Mouse (Mus musculus): Measurements from ENCODE around the gene Pla1a. TPM values are rescaled to one million over a fixed set of nuclear protein-coding genes. Genes with fewer than 3 reads are reported as not detected.

The Pla1a gene
- total and polyA plus RNA-seq, 2 experiments, result 55.2 to 82.1 TPM

GRCm38 (mm10) chr16:38445046-38445445, 12.1 kb upstream of the Pla1a start:
- Histone ChIP-seq H3K9ac (ENCODE audit: low read depth, low read length) (no peak overlapping the region), H3K27me3 (ENCODE audit: control insufficient read depth, insufficient read depth, low read length) (no peaks in the 10 kb centered on the region), H3K4me3 (ENCODE audit: insufficient read depth, low read depth, low read length) (no peak overlapping the region), H3K4me1 (ENCODE audit: control insufficient read depth, insufficient read depth, low read length) (no peaks in the 10 kb centered on the region), H3K79me2 (ENCODE audit: control insufficient read depth, insufficient read depth, low read length) (no peaks in the 10 kb centered on the region), H3K27ac (replicated peaks; ENCODE audit: insufficient read depth, low read depth, low read length) (no peak overlapping the region), H3K36me3 (ENCODE audit: control insufficient read depth, insufficient read depth, low read length) (peaks cover 2% of the 10 kb centered on the region; the same call in 1 of the 2 replicates)
- no peak for TF ChIP-seq CTCF (IDR thresholded peaks at IDR 0.05; ENCODE audit: low read depth, low read length)
- TF ChIP-seq POLR2A (IDR thresholded peaks at IDR 0.05; ENCODE audit: extremely low read depth, insufficient read depth, low read length), result no peak
- no peak for DNase-seq (ENCODE audit: extremely low read depth, low read depth, low spot score)
- 86% methylated on average over 1 of the region's 1 CpGs for WGBS

GRCm38 (mm10) chr16:38443721-38444464, 10.9 kb upstream of the Pla1a start:
- Histone ChIP-seq H3K4me1 (ENCODE audit: control insufficient read depth, insufficient read depth, low read length) (no peaks in the 10 kb centered on the region), H3K4me3 (ENCODE audit: insufficient read depth, low read depth, low read length) (no peak overlapping the region), H3K27me3 (ENCODE audit: control insufficient read depth, insufficient read depth, low read length) (no peaks in the 10 kb centered on the region), H3K36me3 (ENCODE audit: control insufficient read depth, insufficient read depth, low read length) (peaks cover 2% of the 10 kb centered on the region; the same call in 1 of the 2 replicates), H3K27ac (replicated peaks; ENCODE audit: insufficient read depth, low read depth, low read length) (no peak overlapping the region), H3K9ac (ENCODE audit: low read depth, low read length) (no peak overlapping the region), H3K79me2 (ENCODE audit: control insufficient read depth, insufficient read depth, low read length) (no peaks in the 10 kb centered on the region)
- DNase-seq (ENCODE audit: extremely low read depth, low read depth, low spot score), result no peak
- TF ChIP-seq POLR2A (IDR thresholded peaks at IDR 0.05; ENCODE audit: extremely low read depth, insufficient read depth, low read length), result no peak
- no peak for TF ChIP-seq CTCF (IDR thresholded peaks at IDR 0.05; ENCODE audit: low read depth, low read length)
- 97% methylated on average over 7 of the region's 7 CpGs for WGBS

GRCm38 (mm10) chr16:38442216-38442615, 9.3 kb upstream of the Pla1a start:
- 86% methylated on average over 8 of the region's 8 CpGs for WGBS
- DNase-seq (ENCODE audit: extremely low read depth, low read depth, low spot score), result no peak
- H3K4me1 ChIP-seq (ENCODE audit: control insufficient read depth, insufficient read depth, low read length), result no peaks in the 10 kb centered on the region
- H3K27ac ChIP-seq (replicated peaks; ENCODE audit: insufficient read depth, low read depth, low read length), result no peak overlapping the region
- TF ChIP-seq POLR2A (IDR thresholded peaks at IDR 0.05; ENCODE audit: extremely low read depth, insufficient read depth, low read length), result no peak
- TF ChIP-seq CTCF (IDR thresholded peaks at IDR 0.05; ENCODE audit: low read depth, low read length), result no peak
- H3K27me3 ChIP-seq (ENCODE audit: control insufficient read depth, insufficient read depth, low read length), result no peaks in the 10 kb centered on the region
- H3K79me2 ChIP-seq (ENCODE audit: control insufficient read depth, insufficient read depth, low read length), result no peaks in the 10 kb centered on the region
- no peak overlapping the region for H3K9ac ChIP-seq (ENCODE audit: low read depth, low read length)
- H3K4me3 ChIP-seq (ENCODE audit: insufficient read depth, low read depth, low read length), result no peak overlapping the region
- H3K36me3 ChIP-seq (ENCODE audit: control insufficient read depth, insufficient read depth, low read length), result peaks cover 2% of the 10 kb centered on the region; the same call in 1 of the 2 replicates

GRCm38 (mm10) chr16:38441611-38442010, 8.7 kb upstream of the Pla1a start:
- no peak for TF ChIP-seq POLR2A (IDR thresholded peaks at IDR 0.05; ENCODE audit: extremely low read depth, insufficient read depth, low read length)
- TF ChIP-seq CTCF (IDR thresholded peaks at IDR 0.05; ENCODE audit: low read depth, low read length), result no peak
- no peak overlapping the region for H3K4me3 ChIP-seq (ENCODE audit: insufficient read depth, low read depth, low read length)
- H3K27me3 ChIP-seq (ENCODE audit: control insufficient read depth, insufficient read depth, low read length), result no peaks in the 10 kb centered on the region
- H3K9ac ChIP-seq (ENCODE audit: low read depth, low read length), result no peak overlapping the region
- no peak overlapping the region for H3K27ac ChIP-seq (replicated peaks; ENCODE audit: insufficient read depth, low read depth, low read length)
- no peaks in the 10 kb centered on the region for H3K79me2 ChIP-seq (ENCODE audit: control insufficient read depth, insufficient read depth, low read length)
- WGBS, result 82% methylated on average over 5 of the region's 5 CpGs
- DNase-seq (ENCODE audit: extremely low read depth, low read depth, low spot score), result no peak
- H3K36me3 ChIP-seq (ENCODE audit: control insufficient read depth, insufficient read depth, low read length), result peaks cover 2% of the 10 kb centered on the region; the same call in 1 of the 2 replicates
- no peaks in the 10 kb centered on the region for H3K4me1 ChIP-seq (ENCODE audit: control insufficient read depth, insufficient read depth, low read length)

GRCm38 (mm10) chr16:38440403-38440802, 7.5 kb upstream of the Pla1a start:
- Histone ChIP-seq H3K9ac (ENCODE audit: low read depth, low read length) (no peak overlapping the region), H3K36me3 (ENCODE audit: control insufficient read depth, insufficient read depth, low read length) (0 out of 2 replicates have a peak, but pooled peaks cover 2% of the 10 kb centered on the region), H3K27ac (replicated peaks; ENCODE audit: insufficient read depth, low read depth, low read length) (no peak overlapping the region), H3K4me3 (ENCODE audit: insufficient read depth, low read depth, low read length) (no peak overlapping the region), H3K79me2 (ENCODE audit: control insufficient read depth, insufficient read depth, low read length) (no peaks in the 10 kb centered on the region), H3K27me3 (ENCODE audit: control insufficient read depth, insufficient read depth, low read length) (no peaks in the 10 kb centered on the region), H3K4me1 (ENCODE audit: control insufficient read depth, insufficient read depth, low read length) (no peaks in the 10 kb centered on the region)
- 90% methylated on average over 6 of the region's 6 CpGs for WGBS
- TF ChIP-seq CTCF (IDR thresholded peaks at IDR 0.05; ENCODE audit: low read depth, low read length) (no peak), POLR2A (IDR thresholded peaks at IDR 0.05; ENCODE audit: extremely low read depth, insufficient read depth, low read length) (no peak)
- DNase-seq (ENCODE audit: extremely low read depth, low read depth, low spot score), result no peak

- H3K4me1 ChIP-seq (ENCODE audit: control insufficient read depth, insufficient read depth, low read length), result no peaks in the 10 kb centered on the region
- no peak overlapping the region for H3K9ac ChIP-seq (ENCODE audit: low read depth, low read length)
- 93% methylated on average over 1 of the region's 1 CpGs for WGBS
- no peaks in the 10 kb centered on the region for H3K36me3 ChIP-seq (ENCODE audit: control insufficient read depth, insufficient read depth, low read length)
- no peak overlapping the region for H3K27ac ChIP-seq (replicated peaks; ENCODE audit: insufficient read depth, low read depth, low read length)
- no peaks in the 10 kb centered on the region for H3K79me2 ChIP-seq (ENCODE audit: control insufficient read depth, insufficient read depth, low read length)
- DNase-seq (ENCODE audit: extremely low read depth, low read depth, low spot score), result no peak
- no peaks in the 10 kb centered on the region for H3K27me3 ChIP-seq (ENCODE audit: control insufficient read depth, insufficient read depth, low read length)
- no peak for TF ChIP-seq CTCF (IDR thresholded peaks at IDR 0.05; ENCODE audit: low read depth, low read length)
- TF ChIP-seq POLR2A (IDR thresholded peaks at IDR 0.05; ENCODE audit: extremely low read depth, insufficient read depth, low read length), result no peak
- H3K4me3 ChIP-seq (ENCODE audit: insufficient read depth, low read depth, low read length), result no peak overlapping the region
These were observed 6.2 kb upstream of the Pla1a start for GRCm38 (mm10) chr16:38439190-38439589.

Measured in liver, adult 2 months (tissue).